ENCODE assay signal across 8 mouse cellular contexts in genomic region chr12:44329316-44330215, GRCm38 (mm10). TPM values are rescaled to one million over a fixed set of nuclear protein-coding genes. Genes with fewer than 3 reads are reported as not detected.
A peak's percentile ranks its signal among the peaks of the same experiment; 100 is the strongest.
DNase-seq lines count a peak whose midpoint lies in the region; ATAC-seq and TF ChIP-seq lines count a peak whose summit lies in the region.

No protein-coding gene starts in this region.

- peak overlapping the region; percentile 67 for H3K9ac ChIP-seq in kidney, embryonic 16.5 days (replicated peaks; ENCODE audit: low read length)
- peak overlapping the region; percentile 74 for H3K9ac ChIP-seq in lung, embryonic 16.5 days (ENCODE audit: low read length)

- H3K4me1 ChIP-seq in kidney, embryonic 16.5 days (ENCODE audit: insufficient read depth, low read length) = peaks cover 6% of the 10 kb centered on the region; the same call in 1 of the 2 replicates
- H3K4me1 ChIP-seq in lung, embryonic 16.5 days (replicated peaks; ENCODE audit: control insufficient read depth, insufficient read depth, low read length) = peaks cover 10% of the 10 kb centered on the region

- DNase-seq in kidney, adult 11 months = no peak
- DNase-seq in cerebellum, adult 18-20 months = peak; percentile 65 to 75
- DNase-seq in layer of hippocampus, adult 2 months (ENCODE audit: low spot score in 2 of 2) = peak; percentile 57 to 66
- DNase-seq in right cerebral cortex, postnatal 14 days = peak; percentile 57
- no peak for DNase-seq in gastrocnemius, postnatal 25 days

- H3K4me3 ChIP-seq in kidney, embryonic 16.5 days (ENCODE audit: low read length) = peak overlapping the region; percentile 67
- peak overlapping the region; percentile 96 for H3K4me3 ChIP-seq in layer of hippocampus, adult 2 months
- H3K4me3 ChIP-seq in lung, embryonic 16.5 days (ENCODE audit: low read length) = peak overlapping the region; percentile 73

- under 1% methylated on average over 61 of the region's 61 CpGs for WGBS in kidney, embryonic 16.5 days
- WGBS in lung, embryonic 16.5 days = under 1% methylated on average over 56 of the region's 61 CpGs

- no peaks in the 10 kb centered on the region for H3K9me3 ChIP-seq in kidney, embryonic 16.5 days (ENCODE audit: low read length)
- H3K9me3 ChIP-seq in lung, embryonic 16.5 days (ENCODE audit: control insufficient read depth, low read length) = no peaks in the 10 kb centered on the region

- H3K4me2 ChIP-seq in kidney, embryonic 16.5 days (replicated peaks; ENCODE audit: low read depth, low read length) = peak overlapping the region; percentile 98
- peak overlapping the region; percentile 98 for H3K4me2 ChIP-seq in lung, embryonic 16.5 days (ENCODE audit: low read depth, low read length)

- no peaks in the 10 kb centered on the region for H3K36me3 ChIP-seq in kidney, embryonic 16.5 days (ENCODE audit: insufficient read depth, low read length)
- H3K36me3 ChIP-seq in lung, embryonic 16.5 days (ENCODE audit: control insufficient read depth, insufficient read depth, low read length) = no peaks in the 10 kb centered on the region

- H3K27me3 ChIP-seq in kidney, embryonic 16.5 days (ENCODE audit: insufficient read depth, low read length) = peaks cover 7% of the 10 kb centered on the region; the same call in 1 of the 2 replicates
- H3K27me3 ChIP-seq in lung, embryonic 16.5 days (ENCODE audit: control insufficient read depth, insufficient read depth, low read depth, low read length) = peaks cover 3% of the 10 kb centered on the region; the same call in 1 of the 2 replicates

- no peak overlapping the region for H3K27ac ChIP-seq in kidney, embryonic 16.5 days (ENCODE audit: low read length)
- peak overlapping the region; percentile 96 for H3K27ac ChIP-seq in layer of hippocampus, adult 2 months
- H3K27ac ChIP-seq in lung, embryonic 16.5 days (ENCODE audit: low read length) = peak overlapping the region; percentile 59; the same call in 1 of the 2 replicates

- no peak for TF ChIP-seq CTCF in layer of hippocampus, adult 2 months (conservative IDR thresholded peaks at IDR 0.05)

- peak; percentile 77 for ATAC-seq in kidney, embryonic 16.5 days (ENCODE audit: low FRiP score, low TSS enrichment)
- peak; percentile 44 for ATAC-seq in frontal cortex, adult (ENCODE audit: low TSS enrichment)
- ATAC-seq in lung, embryonic 16.5 days (ENCODE audit: low read depth) = peak; percentile 49

RNA-seq across cellular contexts. Expression of gene Nrcam, which starts 0.9 kb away (rescaled TPM):
- polyA plus RNA-seq in kidney, embryonic 16.5 days (2015; fragmentation: Nextera tagmentation; extraction: Ambion mirVana) = 10.0 and 10.5 TPM in 2 replicates
- total RNA-seq in layer of hippocampus, adult 2 months (2021) = 100 to 1,000 TPM; 510 to 546 TPM
- 21.8 and 26.5 TPM in 2 replicates for polyA plus RNA-seq in lung, embryonic 16.5 days (2015; fragmentation: Nextera tagmentation; extraction: Ambion mirVana)
- 1 to 10 TPM in 1 of 2 experiments, under 1 TPM in 1; 0.74 to 1.5 TPM for total RNA-seq in gastrocnemius, postnatal 25 days (2021)

Comparison
In these comparisons a context has a peak if more than half of its experiments do, and no peak if none do; other contexts are left out.
1. DNase-seq: peak in cerebellum, adult 18-20 months (2 of 2), layer of hippocampus, adult 2 months (2 of 2) and right cerebral cortex, postnatal 14 days (single experiment); none in kidney, adult 11 months (single experiment) and gastrocnemius, postnatal 25 days (single experiment).
2. RNA of gene Nrcam, which starts 0.9 kb away (total RNA-seq): 510 to 546 TPM in layer of hippocampus, adult 2 months; 0.74 to 1.5 TPM in gastrocnemius, postnatal 25 days; every median in the first group is over 100 times any median in the second.
3. Peak in every context shown above with its lines, with median percentiles within 50 percentile points of each other: ATAC-seq and H3K4me3 ChIP-seq.